Mouse (Mus musculus): ENCODE results near the gene Gm5039. TPM values are rescaled to one million over a fixed set of nuclear protein-coding genes. Genes with fewer than 3 reads are reported as not detected.

Gm5039 gene
- polyA plus RNA-seq (2015; fragmentation: Nextera tagmentation; extraction: Ambion mirVana) = not detected in 2 replicates

DNA sequence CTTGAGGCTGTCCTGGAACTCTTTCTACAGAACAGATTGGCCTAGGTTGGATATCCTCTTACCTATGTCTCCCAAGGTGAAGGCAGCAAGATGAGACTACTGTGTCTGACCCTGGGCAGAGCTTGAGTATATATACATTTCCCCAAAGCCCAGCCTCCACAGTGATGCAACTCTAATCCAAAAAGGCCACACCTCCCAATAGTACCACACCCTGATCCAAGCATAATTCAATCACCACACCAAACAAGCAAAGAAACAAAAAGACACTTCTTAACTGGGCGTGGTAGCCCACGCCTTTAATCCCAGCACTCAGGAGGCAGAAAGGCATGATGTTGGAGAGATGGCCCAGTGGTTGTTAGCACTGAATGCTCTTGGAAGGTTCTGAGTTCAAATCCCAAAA lies at the start of gene Gm5039:
Gene Gm5039, minus strand, starts transcription at position 101 of the 400 bp plus-strand sequence.

DNA sequence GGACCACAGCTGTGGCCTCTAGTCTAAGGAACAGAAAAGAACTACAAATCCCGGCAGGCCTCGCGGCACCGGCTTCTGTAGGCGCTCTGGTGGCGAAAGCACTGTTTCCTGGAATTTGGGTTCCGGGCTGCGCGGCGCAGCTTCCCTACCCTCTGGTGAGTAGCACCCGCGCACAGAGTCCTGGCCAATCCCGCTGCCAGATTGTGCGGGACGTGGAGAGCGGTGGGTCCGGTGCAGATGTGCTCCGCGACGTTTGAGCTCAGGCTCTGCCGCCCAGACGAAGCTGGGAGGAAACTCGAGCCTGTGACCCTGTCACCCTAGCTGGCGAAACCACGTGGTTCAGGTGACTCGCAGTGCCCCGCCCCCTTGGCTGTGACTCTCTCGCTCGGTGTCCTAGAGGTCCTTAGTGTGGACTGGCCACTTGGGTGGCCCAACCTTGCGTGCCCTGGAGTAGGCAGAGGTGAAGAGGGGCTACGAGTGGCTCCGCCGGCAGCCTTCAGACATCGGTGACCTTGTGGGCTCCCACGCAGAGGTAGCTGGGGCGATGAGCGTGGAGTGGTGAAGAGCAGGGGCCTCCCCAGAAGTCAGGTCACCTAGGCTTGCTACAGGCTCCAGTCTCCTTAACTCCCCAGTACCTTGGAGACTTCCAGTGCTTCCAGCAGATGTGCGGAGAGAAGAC lies 36.8 kb upstream of the Gm5039 start, which contains the start of gene Adck1:
Gene Adck1, plus strand, starts transcription at position 114 of the 679 bp plus-strand sequence.

DNA sequence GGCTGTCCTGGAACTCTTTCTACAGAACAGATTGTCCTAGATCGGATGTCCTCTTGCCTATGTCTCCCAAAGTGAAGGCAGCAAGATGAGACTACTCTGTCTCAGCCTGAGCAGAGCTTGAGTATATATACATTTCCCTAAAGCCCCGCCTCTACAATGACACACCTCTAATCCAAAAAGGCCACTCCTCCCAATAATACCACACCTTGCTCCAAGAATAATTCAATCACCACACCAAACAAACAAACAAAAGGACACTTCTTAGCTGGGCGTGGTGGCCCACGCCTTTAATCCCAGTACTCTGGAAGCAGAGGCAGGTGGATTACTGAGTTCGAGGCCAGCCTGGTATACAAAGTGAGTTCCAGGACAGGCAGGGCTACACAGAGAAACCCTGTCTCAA lies 49.4 kb downstream of the Gm5039 start, which contains the start of gene Gm5662:
Gene Gm5662, minus strand, starts transcription at position 101 of the 400 bp plus-strand sequence.

Other genes starting within 250 kb of the Gm5039 start
- not detected in 2 replicates for gene Gm16368, start 240.3 kb downstream of the Gm5039 start, polyA plus RNA-seq (2015; fragmentation: Nextera tagmentation; extraction: Ambion mirVana)
- gene Gm10436, start 141.9 kb downstream of the Gm5039 start, polyA plus RNA-seq (2015; fragmentation: Nextera tagmentation; extraction: Ambion mirVana) = not detected in 2 replicates
- gene Gm8332, start 73.9 kb downstream of the Gm5039 start, polyA plus RNA-seq (2015; fragmentation: Nextera tagmentation; extraction: Ambion mirVana) = not detected in 2 replicates
- not detected in 2 replicates for gene Gm5662, start 49.5 kb downstream of the Gm5039 start, polyA plus RNA-seq (2015; fragmentation: Nextera tagmentation; extraction: Ambion mirVana)
- gene Adck1, start 36.5 kb upstream of the Gm5039 start, polyA plus RNA-seq (2015; fragmentation: Nextera tagmentation; extraction: Ambion mirVana) = 10.6 and 11.8 TPM in 2 replicates

All from skeletal muscle tissue, postnatal 0 days (tissue).